Mouse (Mus musculus): ENCODE measurements at regions not wholly inside any gene's neighbourhood (a gene's known extent, or its start where the extent isn't known, plus 50 kb on each side); places are given as distances from the start of the nearest gene placed in this dataset.

- TF ChIP-seq CTCF (IDR thresholded peaks at IDR 0.05) (no peak), EP300 (IDR thresholded peaks at IDR 0.05) (no peak)
Observed at GRCm38 (mm10) chr15:67898959-67899403, 1398.3 kb upstream of the Lrrc6 start.

Data from lung, postnatal 0 days (tissue).